Mouse (Mus musculus): ENCODE data around the gene Ap1b1. TPM values are rescaled to one million over a fixed set of nuclear protein-coding genes. Genes with fewer than 3 reads are reported as not detected.

Ap1b1 gene
- total RNA-seq, 2 experiments from 2014 or later = 23.4 to 46.4 TPM

Other genes with a start within 250 kb of the Ap1b1 start
- not detected in 2 replicates for gene Cabp7, start 240.0 kb upstream of the Ap1b1 start, total RNA-seq (2014; fragmentation: Nextera tagmentation)
- not detected in 2 replicates for gene Cabp7, start 240.0 kb upstream of the Ap1b1 start, total RNA-seq (2017)
- gene Nf2, start 137.3 kb upstream of the Ap1b1 start, total RNA-seq (2014; fragmentation: Nextera tagmentation) = 35.6 and 45.1 TPM in 2 replicates
- 48.0 and 73.3 TPM in 2 replicates for gene Nf2, start 137.3 kb upstream of the Ap1b1 start, total RNA-seq (2017)
- gene Nipsnap1, start 112.9 kb upstream of the Ap1b1 start, total RNA-seq (2014; fragmentation: Nextera tagmentation) = 13.4 and 22.3 TPM in 2 replicates
- 17.5 and 20.0 TPM in 2 replicates for gene Nipsnap1, start 112.9 kb upstream of the Ap1b1 start, total RNA-seq (2017)
- gene Thoc5, start 91.5 kb upstream of the Ap1b1 start, total RNA-seq (2014; fragmentation: Nextera tagmentation) = 25.7 and 29.8 TPM in 2 replicates
- gene Thoc5, start 91.5 kb upstream of the Ap1b1 start, total RNA-seq (2017) = 54.6 and 67.6 TPM in 2 replicates
- gene Nefh, start 38.8 kb upstream of the Ap1b1 start, total RNA-seq (2014; fragmentation: Nextera tagmentation) = 0.70 and 2.1 TPM in 2 replicates
- 1.4 and 2.7 TPM in 2 replicates for gene Nefh, start 38.8 kb upstream of the Ap1b1 start, total RNA-seq (2017)
- not detected in 2 replicates for gene Rasl10a, start 71.3 kb downstream of the Ap1b1 start, total RNA-seq (2014; fragmentation: Nextera tagmentation)
- not detected in 2 replicates for gene Rasl10a, start 71.3 kb downstream of the Ap1b1 start, total RNA-seq (2017)
- gene Gas2l1, start 78.5 kb downstream of the Ap1b1 start, total RNA-seq (2014; fragmentation: Nextera tagmentation) = 1.0 TPM in 1 of 2 replicates, not detected in the other
- 1.2 and 1.3 TPM in 2 replicates for gene Gas2l1, start 78.5 kb downstream of the Ap1b1 start, total RNA-seq (2017)
- 20.0 and 25.8 TPM in 2 replicates for gene Rhbdd3, start 112.1 kb downstream of the Ap1b1 start, total RNA-seq (2014; fragmentation: Nextera tagmentation)
- 15.7 and 42.7 TPM in 2 replicates for gene Rhbdd3, start 112.1 kb downstream of the Ap1b1 start, total RNA-seq (2017)
- gene Ewsr1, start 112.4 kb downstream of the Ap1b1 start, total RNA-seq (2014; fragmentation: Nextera tagmentation) = 342 and 407 TPM in 2 replicates
- 626 and 725 TPM in 2 replicates for gene Ewsr1, start 112.4 kb downstream of the Ap1b1 start, total RNA-seq (2017)
- 10.0 and 11.4 TPM in 2 replicates for gene Emid1, start 165.4 kb downstream of the Ap1b1 start, total RNA-seq (2014; fragmentation: Nextera tagmentation)
- 5.1 and 7.9 TPM in 2 replicates for gene Emid1, start 165.4 kb downstream of the Ap1b1 start, total RNA-seq (2017)

Measured in granulocyte monocyte progenitor cell, adult 5-6 weeks (primary cell).